Mouse (Mus musculus): ENCODE results near the gene Ces2c.

DNA sequence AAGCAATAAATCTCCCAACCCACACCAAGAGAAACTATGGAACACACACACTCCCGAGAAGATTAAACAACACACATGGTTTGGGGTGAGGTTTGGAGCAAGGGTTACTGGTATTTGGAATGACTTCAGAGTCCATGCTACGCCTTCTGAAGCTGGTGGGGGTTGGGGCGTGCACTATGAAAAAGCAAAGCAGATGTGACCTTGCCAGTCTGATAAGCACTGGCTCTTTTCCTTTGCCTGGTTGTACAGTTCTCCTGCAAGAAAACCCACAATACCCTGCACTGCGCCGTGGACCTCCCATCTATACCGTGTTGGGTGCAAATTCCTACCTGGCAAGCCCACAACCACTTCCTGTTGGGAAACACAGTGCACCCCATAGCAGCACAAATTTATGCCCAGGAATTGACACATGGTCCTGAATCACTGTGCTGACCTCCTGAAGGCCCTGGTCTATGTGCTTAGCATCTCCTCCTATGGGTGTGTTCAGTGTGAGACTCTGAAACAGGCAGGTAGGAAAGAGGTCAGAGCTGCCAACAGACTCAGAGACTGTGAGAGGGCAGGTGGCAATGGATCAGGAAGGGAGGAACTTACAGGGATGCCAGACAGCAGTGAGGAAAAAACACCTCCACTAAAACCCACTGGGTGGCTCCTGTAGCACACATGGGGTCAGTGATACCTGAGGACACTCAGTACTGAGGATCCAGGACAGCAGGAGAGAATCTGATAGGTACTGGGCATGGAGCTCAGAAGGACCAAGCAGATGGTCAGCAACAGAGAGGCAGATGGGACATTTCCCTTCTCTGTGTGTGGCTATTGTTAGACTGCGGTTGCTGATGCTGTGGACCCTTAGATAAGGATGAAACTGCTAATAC lies 38.1 kb upstream of the Ces2c start:
- no peak for TF ChIP-seq GATA1 (IDR thresholded peaks at IDR 0.05; ENCODE audit: low read length)
- TF ChIP-seq TAL1 (IDR thresholded peaks at IDR 0.05; ENCODE audit: low read length): no peak
